Mouse (Mus musculus) Patski (cell line): ENCODE results near the gene Islr. TPM values are rescaled to one million over a fixed set of nuclear protein-coding genes. Genes with fewer than 3 reads are reported as not detected.

Experiments
- ATAC-seq: fragments of 100-300 bp; one replicate; pipeline ENCODE4 v1.8.0; 2021
- CTCF ChIA-PET: fragments of 350-600 bp; sonication (Branson Sonifier 250); formaldehyde crosslinking; loops from one replicate; lab custom pipeline; 2022; ENCODE audit warnings: inconsistent platforms; lab: Charles Lee
- POLR2A ChIA-PET: fragments of 350-600 bp; sonication (Branson Sonifier 250); formaldehyde crosslinking; loops from one replicate; lab custom pipeline; 2022; ENCODE audit warnings: antibody characterized with exemption, inconsistent platforms; lab: Charles Lee
- DNase-seq: peaks from one replicate; pipeline ENCODE4 v3.0.0-alpha.2; 2011; ENCODE audit warnings: low read depth, low spot score
- H3K27me3 ChIP-seq: fragments of 371-371 bp; one replicate; pipeline ENCODE4 v1.5.1; 2021
- CTCF ChIP-seq: fragments of 100-300 bp; IDR thresholded peaks from one replicate; pipeline ENCODE4 v1.5.1; 2021
- in situ Hi-C: fragments of 300-500 bp; cut with MboI; formaldehyde crosslinking; loops from 3 replicates; pipeline ENCODE4 v1.11.1; 2018; ENCODE audit warnings: low pct_unique_long_range_greater_than_20kb, mixed read lengths
- polyA plus RNA-seq: library from polyadenylated mRNA; unstranded; gene quantifications from one replicate; pipeline ENCODE4 v1.2.3, GENCODE M21; 2021

Gene Islr
- polyA plus RNA-seq, 1 experiment from 2014 or later = 39.6 TPM

GRCm38 (mm10) chr9:58143419-58143818, 60.7 kb downstream of the Islr start:
- no peaks in the 10 kb centered on the region for H3K27me3 ChIP-seq
- in situ Hi-C loops = loop anchor here (5.0 kb wide), 1 partner anchor 86 kb away; no protein-coding TSS in a partner anchor
- TF ChIP-seq CTCF = no peak
- DNase-seq (no peak), ATAC-seq (no peak)
- ChIA-PET CTCF (interaction anchor here (0.9 to 1.6 kb wide), 6 partner anchors 14 to 105 kb away, joined by 3 to 7 read pairs (median 4); partner anchors contain the start of genes Islr and Islr2), POLR2A (interaction anchor here (1.0 to 1.8 kb wide), 5 partner anchors 10 to 88 kb away, joined by 5 to 8 read pairs (median 6); no protein-coding TSS in a partner anchor)

DNA sequence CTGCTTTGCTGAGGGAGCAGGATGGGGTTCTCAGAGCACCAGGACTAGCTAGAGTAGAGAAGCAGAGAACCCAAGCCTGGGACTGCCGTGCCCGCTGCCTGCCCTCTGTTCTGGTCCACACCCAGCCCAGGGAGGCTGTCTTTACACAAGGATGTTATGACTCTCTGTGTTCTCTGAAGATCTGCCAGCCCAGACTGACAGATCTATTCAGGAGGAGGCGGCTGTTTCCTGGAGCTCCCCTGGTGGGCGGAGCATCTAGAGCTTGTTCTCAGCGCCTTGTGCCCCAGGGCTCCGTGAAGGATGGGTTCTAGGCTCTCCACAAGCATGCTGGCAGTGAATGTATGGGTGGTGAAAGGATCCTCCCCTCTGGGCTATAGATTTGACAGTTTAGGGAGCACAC, 64.2 kb downstream of the Islr start:
- ATAC-seq = no peak
- POLR2A ChIA-PET = no interaction called here
- CTCF ChIA-PET = interaction anchor here (1.5 to 1.6 kb wide), 2 partner anchors 9 to 14 kb away, joined by 3 to 6 read pairs; no protein-coding TSS in a partner anchor

DNA sequence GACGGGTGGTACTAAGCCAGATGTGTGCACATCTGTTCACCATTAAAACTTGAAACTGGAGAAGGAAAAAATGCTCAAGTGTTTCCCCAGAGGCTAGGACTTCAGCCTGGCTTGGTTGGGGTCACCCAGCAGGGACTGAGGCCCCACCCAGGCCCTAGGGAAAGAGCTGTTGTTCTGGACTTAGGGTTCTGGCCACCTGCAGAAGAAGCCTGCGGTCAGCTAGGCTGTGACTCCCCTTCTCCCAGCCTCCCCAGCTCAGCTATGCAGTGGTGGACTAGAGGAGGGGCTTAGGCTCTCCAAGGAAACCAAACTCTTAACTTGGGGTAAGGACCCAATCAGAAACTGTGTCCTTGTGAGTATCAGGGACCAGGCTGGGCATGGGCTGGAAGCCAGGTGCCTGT, 68.2 kb downstream of the Islr start:
- ChIA-PET CTCF (no interaction called here), POLR2A (interaction anchor here (0.6 kb wide), 1 partner anchor 21 kb away, joined by 3 read pairs; no protein-coding TSS in a partner anchor)
- DNase-seq (no peak), ATAC-seq (no peak)
- in situ Hi-C loops = no loop called here
- H3K27me3 ChIP-seq = no peaks in the 10 kb centered on the region
- TF ChIP-seq CTCF = no peak

More for the DNA sequence above, 64.2 kb downstream of the Islr start:
- in situ Hi-C loops = loop anchor here (5.0 kb wide), 1 partner anchor 83 kb away; no protein-coding TSS in a partner anchor
- DNase-seq = no peak
- no peaks in the 10 kb centered on the region for H3K27me3 ChIP-seq
- TF ChIP-seq CTCF = no peak

DNA sequence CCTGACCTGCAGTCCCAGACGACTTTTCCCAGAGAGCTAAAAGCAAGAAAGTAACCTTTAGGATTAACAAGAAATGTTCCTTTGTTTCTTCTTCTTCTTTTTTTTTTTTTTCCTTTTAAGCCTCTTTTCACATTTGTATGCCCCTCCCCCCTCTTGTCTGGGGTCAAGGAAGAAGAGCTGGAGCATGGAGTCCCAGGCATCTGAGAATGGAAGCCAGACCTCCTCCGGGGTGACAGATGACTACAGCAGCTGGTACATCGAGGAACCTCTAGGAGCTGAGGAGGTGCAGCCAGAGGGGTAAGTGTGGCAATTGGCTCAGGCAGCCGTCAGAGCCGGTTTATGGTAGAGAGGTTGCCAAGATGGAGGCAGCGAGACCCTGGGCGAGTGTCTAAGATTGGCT, 69.2 kb downstream of the Islr start:
- in situ Hi-C loops = no loop called here
- TF ChIP-seq CTCF = no peak
- no peak for ATAC-seq
- POLR2A ChIA-PET = interaction anchor here (0.8 kb wide), 1 partner anchor 34 kb away, joined by 3 read pairs; no protein-coding TSS in a partner anchor
- no peaks in the 10 kb centered on the region for H3K27me3 ChIP-seq
- CTCF ChIA-PET = interaction anchor here (0.8 to 1.4 kb wide), 3 partner anchors 69 to 83 kb away, joined by 3 read pairs; partner anchors contain the start of genes Islr and Islr2
- DNase-seq = no peak

GRCm38 (mm10) chr9:58133893-58134884, 69.9 kb downstream of the Islr start:
- no peaks in the 10 kb centered on the region for H3K27me3 ChIP-seq
- TF ChIP-seq CTCF = no peak
- CTCF ChIA-PET = interaction anchor here (0.8 to 2.0 kb wide), 4 partner anchors 41 to 82 kb away, joined by 3 to 5 read pairs (median 3); partner anchors contain the start of genes Islr and Islr2
- in situ Hi-C loops = no loop called here
- POLR2A ChIA-PET = interaction anchor here (0.8 kb wide), 1 partner anchor 33 kb away, joined by 3 read pairs; no protein-coding TSS in a partner anchor
- ATAC-seq (no peak), DNase-seq (no peak)

- ATAC-seq = peak; percentile 79
- POLR2A ChIA-PET = interaction anchor here (0.6 to 1.4 kb wide), 2 partner anchors 9 to 22 kb away, joined by 3 read pairs; no protein-coding TSS in a partner anchor
- no peak for TF ChIP-seq CTCF
- CTCF ChIA-PET = interaction anchor here (1.5 to 2.1 kb wide), 3 partner anchors 72 to 84 kb away, joined by 3 to 8 read pairs (median 4); partner anchors contain the start of genes Islr and Islr2
- no peaks in the 10 kb centered on the region for H3K27me3 ChIP-seq
- DNase-seq = peak; percentile 91
- in situ Hi-C loops = no loop called here
Observed at GRCm38 (mm10) chr9:58131735-58132134, 72.4 kb downstream of the Islr start.

- in situ Hi-C loops = no loop called here
- ATAC-seq = peak; percentile 48
- no peaks in the 10 kb centered on the region for H3K27me3 ChIP-seq
- peak; percentile 82 for DNase-seq
- TF ChIP-seq CTCF = no peak
- POLR2A ChIA-PET = interaction anchor here (1.3 kb wide), 2 partner anchors 8 to 16 kb away, joined by 3 to 4 read pairs; no protein-coding TSS in a partner anchor
- CTCF ChIA-PET = interaction anchor here (0.7 to 2.1 kb wide), 6 partner anchors 8 to 85 kb away, joined by 3 to 8 read pairs (median 4); partner anchors contain the start of genes Islr and Islr2
Observed at GRCm38 (mm10) chr9:58130909-58131308, 73.2 kb downstream of the Islr start.

DNA sequence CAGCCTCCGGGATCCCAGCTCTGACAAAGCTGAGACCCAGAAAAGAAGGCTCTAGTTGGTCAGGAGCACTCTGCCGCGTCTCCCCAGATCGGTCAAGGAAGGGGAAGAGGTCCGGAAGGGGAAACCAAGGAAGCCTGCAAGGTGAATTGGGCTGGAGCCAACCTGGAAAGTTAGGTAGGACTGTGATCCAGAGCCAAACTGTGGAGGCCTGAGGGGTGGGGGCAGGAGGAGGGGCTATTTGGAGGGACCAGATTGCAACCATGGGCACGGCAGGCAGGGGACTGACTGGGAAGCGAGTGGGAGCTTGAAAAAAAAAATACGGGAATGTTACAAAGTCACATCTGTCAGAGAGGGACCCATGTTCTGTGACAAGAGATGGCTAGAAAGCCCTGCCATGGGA, 74.6 kb downstream of the Islr start:
- DNase-seq = no peak
- ChIA-PET CTCF (interaction anchor here (1.2 to 1.6 kb wide), 2 partner anchors 10 to 28 kb away, joined by 3 to 6 read pairs; no protein-coding TSS in a partner anchor), POLR2A (interaction anchor here (0.6 kb wide), 1 partner anchor 104 kb away, joined by 3 read pairs; no protein-coding TSS in a partner anchor)
- H3K27me3 ChIP-seq = no peaks in the 10 kb centered on the region
- ATAC-seq = no peak
- TF ChIP-seq CTCF = no peak
- in situ Hi-C loops = no loop called here

- no peak for TF ChIP-seq CTCF
- no peak for DNase-seq
- H3K27me3 ChIP-seq = no peaks in the 10 kb centered on the region
- CTCF ChIA-PET = interaction anchor here (1.2 kb wide), 1 partner anchor 28 kb away, joined by 3 read pairs; no protein-coding TSS in a partner anchor
- in situ Hi-C loops = no loop called here
- ATAC-seq = no peak
- POLR2A ChIA-PET = no interaction called here
Observed at GRCm38 (mm10) chr9:58128926-58129413, 75.1 kb downstream of the Islr start.

GRCm38 (mm10) chr9:58125811-58126210, 78.3 kb downstream of the Islr start:
- ATAC-seq (no peak), DNase-seq (no peak)
- H3K27me3 ChIP-seq = no peaks in the 10 kb centered on the region
- CTCF ChIA-PET = interaction anchor here (1.1 kb wide), 1 partner anchor 11 kb away, joined by 4 read pairs; no protein-coding TSS in a partner anchor
- in situ Hi-C loops = no loop called here
- POLR2A ChIA-PET = interaction anchor here (1.0 to 1.2 kb wide), 3 partner anchors 9 to 71 kb away, joined by 3 to 5 read pairs (median 3); no protein-coding TSS in a partner anchor
- no peak for TF ChIP-seq CTCF
